Mouse (Mus musculus) olfactory bulb, adult 2 months (tissue): ENCODE data around the gene Kmt5c.

Source experiments
- CTCF ChIP-seq: fragments of 200-500 bp; IDR thresholded peaks from 2 replicates; pipeline ENCODE4 v1.5.1; 2012; ENCODE audit warnings: low read depth, mild to moderate bottlenecking, low read length, moderate library complexity; ENCODE audit not compliant: insufficient read depth
- POLR2A ChIP-seq: fragments of 200-500 bp; IDR thresholded peaks from 2 replicates; pipeline ENCODE4 v1.6.1; 2012; ENCODE audit warnings: mild to moderate bottlenecking, low read depth, low read length, moderate library complexity; ENCODE audit not compliant: insufficient read depth

DNA sequence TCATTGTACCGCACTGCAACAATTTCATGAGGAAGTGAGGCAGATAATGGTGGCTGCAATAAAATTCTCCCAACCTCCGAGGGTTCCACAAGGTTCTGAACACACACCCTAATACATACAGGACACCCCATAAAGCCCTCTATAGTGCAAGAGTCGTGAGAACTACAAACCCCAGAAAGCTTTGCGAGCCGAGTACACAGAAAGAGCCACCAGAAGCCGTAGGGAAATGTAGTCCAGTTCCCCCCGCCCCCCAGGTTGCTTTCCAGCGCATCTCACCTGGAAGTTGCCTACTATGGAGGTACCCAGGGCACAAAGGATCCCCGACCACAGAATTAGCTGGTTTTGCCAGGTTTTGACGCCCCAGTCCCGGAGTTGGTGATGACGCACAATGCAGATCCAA lies 16.4 kb upstream of the Kmt5c start:
- TF ChIP-seq CTCF (no peak), POLR2A (no peak)
